Mouse (Mus musculus) MEL (cell line): ENCODE measurements around the gene Nsun2.

ENCODE experiments used
- CHD2 ChIP-seq: IDR thresholded peaks from 2 replicates; pipeline ENCODE4 v1.6.1; 2011; ENCODE audit warnings: low read length, improper control_type of control experiment
- CTCF ChIP-seq, 3 experiments: IDR thresholded peaks in 2 of 3; conservative IDR thresholded peaks in 1 of 3; 2 replicates each; pipeline ENCODE4 v1.5.1; 2011 to 2012; ENCODE audit warnings: low read length in 3 of 3, low read depth in 2 of 3, mild to moderate bottlenecking in 2 of 3, improper control_type of control experiment in 1 of 3, inconsistent platforms in 1 of 3, mixed read lengths in 1 of 3, moderate library complexity in 1 of 3; ENCODE audit not compliant: control insufficient read depth in 1 of 3, insufficient read depth in 1 of 3, poor library complexity in 1 of 3, severe bottlenecking in 1 of 3
- JUND ChIP-seq: IDR thresholded peaks from 2 replicates; pipeline ENCODE4 v1.6.1; 2011; ENCODE audit warnings: low read depth, mild to moderate bottlenecking, improper control_type of control experiment, low read length
- POLR2A ChIP-seq, 2 experiments: IDR thresholded peaks; 2 replicates each; pipeline ENCODE4 v1.6.1; 2011 to 2012; ENCODE audit warnings: low read length in 2 of 2, mild to moderate bottlenecking in 2 of 2, control low read depth in 1 of 2, improper control_type of control experiment in 1 of 2, low read depth in 1 of 2, moderate library complexity in 1 of 2; ENCODE audit not compliant: control insufficient read depth in 1 of 2, insufficient read depth in 1 of 2, poor library complexity in 1 of 2
- USF1 ChIP-seq: IDR thresholded peaks from 2 replicates; pipeline ENCODE4 v1.6.1; 2014; ENCODE audit warnings: low read depth, mild to moderate bottlenecking, inconsistent platforms, low read length, improper control_type of control experiment, moderate library complexity
- ZC3H11A ChIP-seq: IDR thresholded peaks from 2 replicates; pipeline ENCODE4 v1.6.1; 2012; ENCODE audit warnings: low read depth, mild to moderate bottlenecking, inconsistent platforms, low read length, improper control_type of control experiment
- ZMIZ1 ChIP-seq: IDR thresholded peaks from 2 replicates; pipeline ENCODE4 v1.6.1; 2012; ENCODE audit warnings: low read depth, mild to moderate bottlenecking, inconsistent platforms, low read length, improper control_type of control experiment, moderate library complexity

- TF ChIP-seq POLR2A (IDR thresholded peaks at IDR 0.05; ENCODE audit: control insufficient read depth in 1 of 2, insufficient read depth in 1 of 2, low read depth in 1 of 2, low read length in 2 of 2, poor library complexity in 1 of 2) (no peak), ZC3H11A (no peak; the same call in 1 of the 2 replicates), USF1 (no peak), CTCF (IDR thresholded peaks at IDR 0.05 in 2 of 3, conservative IDR thresholded peaks at IDR 0.05 in 1 of 3; ENCODE audit: control insufficient read depth in 1 of 3, insufficient read depth in 1 of 3, low read depth in 2 of 3, low read length in 3 of 3, poor library complexity in 1 of 3, severe bottlenecking in 1 of 3) (no peak), ZMIZ1 (no peak), CHD2 (no peak), JUND (no peak)
These were observed 31.0 kb downstream of the Nsun2 start for GRCm38 (mm10) chr13:69564573-69564972.
